Mouse (Mus musculus): ENCODE data around the gene Pbx4.

DNA sequence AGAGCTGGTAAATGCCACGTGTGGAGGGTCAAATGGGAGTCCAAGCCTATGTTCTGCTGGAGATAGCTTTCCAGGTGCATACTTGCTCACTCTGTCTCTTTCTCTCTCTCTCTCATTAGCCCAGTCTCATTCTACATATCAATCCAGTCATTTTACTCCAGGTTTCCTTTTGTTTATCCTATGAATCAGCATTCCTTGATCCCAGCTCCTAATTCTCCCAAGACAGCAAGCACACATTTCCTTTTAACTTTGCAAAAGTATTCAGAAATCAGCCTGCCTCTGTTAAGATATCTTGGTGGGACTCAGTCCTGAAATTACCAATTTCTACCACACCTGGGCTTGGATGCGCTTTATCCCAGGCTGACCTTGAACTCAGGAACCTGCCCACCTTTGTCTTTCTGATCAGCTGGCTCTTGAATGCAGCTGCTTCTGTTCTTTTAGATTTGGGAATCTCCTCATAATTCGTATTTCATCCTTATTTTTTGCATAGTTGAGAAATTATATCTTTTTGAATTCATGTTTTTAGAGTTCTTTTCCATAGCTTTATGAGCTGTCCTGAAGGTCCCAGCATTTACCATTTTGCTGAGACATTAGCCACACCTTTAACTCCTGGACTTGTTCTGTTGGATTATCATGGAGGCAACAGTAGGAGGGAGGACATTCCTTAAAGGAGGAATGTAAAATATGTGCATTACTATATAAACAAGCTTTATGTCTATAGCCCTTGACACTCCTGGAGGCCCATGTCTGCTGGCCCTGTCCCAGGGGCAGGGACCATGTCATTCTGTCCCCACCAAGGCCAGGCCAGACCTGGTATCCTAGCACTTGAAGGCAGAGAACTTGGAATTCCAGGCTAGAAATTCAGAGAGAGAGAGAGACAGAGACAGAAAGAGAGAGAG, 15.1 kb downstream of the Pbx4 start:
- TF ChIP-seq CTCF (IDR thresholded peaks at IDR 0.05; ENCODE audit: low read depth) (no peak), EP300 (IDR thresholded peaks at IDR 0.05; ENCODE audit: low read depth) (no peak)
